Mouse (Mus musculus) lung, embryonic 14.5 days (tissue): ENCODE data around the gene Zdhhc12. TPM values are rescaled to one million over a fixed set of nuclear protein-coding genes. Genes with fewer than 3 reads are reported as not detected.
"Not testable (repeated sequence)": the region's sequence is repeated elsewhere in the genome, so short reads cannot be mapped to it uniquely, and the experiment has no call there.

Source experiments
- ATAC-seq: fragments of 200-750 bp; cut with Nextera tagmentation; 2 replicates; pipeline ENCODE4 v1.8.0; 2017; ENCODE audit warnings: mild to moderate bottlenecking, moderate TSS enrichment, moderate library complexity; ENCODE audit not compliant: insufficient read depth
- DNase-seq: peaks from one replicate; pipeline ENCODE4 v3.0.0-alpha.2; 2015
- H3K27ac ChIP-seq: fragments of 300-500 bp; sonication (generic); 2 replicates; pipeline ENCODE4 v1.5.1; 2014; ENCODE audit warnings: low read depth, mild to moderate bottlenecking, moderate library complexity
- H3K27me3 ChIP-seq: fragments of 300-500 bp; sonication (generic); 2 replicates; pipeline ENCODE4 v1.6.1; 2014; ENCODE audit warnings: low read length, control low read depth; ENCODE audit not compliant: insufficient read depth
- H3K36me3 ChIP-seq: fragments of 300-500 bp; sonication (generic); 2 replicates; pipeline ENCODE4 v1.6.1; 2014; ENCODE audit warnings: control low read depth; ENCODE audit not compliant: insufficient read depth
- H3K4me1 ChIP-seq: fragments of 300-500 bp; sonication (generic); 2 replicates; pipeline ENCODE4 v1.6.1; 2014; ENCODE audit warnings: antibody characterized with exemption, control low read depth; ENCODE audit not compliant: insufficient read depth
- H3K4me2 ChIP-seq: fragments of 300-500 bp; sonication (generic); 2 replicates; pipeline ENCODE4 v1.6.1; 2014; ENCODE audit warnings: mild to moderate bottlenecking
- H3K4me3 ChIP-seq: fragments of 300-500 bp; sonication (generic); 2 replicates; pipeline ENCODE4 v1.5.1; 2014; ENCODE audit warnings: low read depth, low read length
- H3K9ac ChIP-seq: fragments of 300-500 bp; sonication (generic); 2 replicates; pipeline ENCODE4 v1.6.1; 2014
- H3K9me3 ChIP-seq: fragments of 300-500 bp; sonication (generic); 2 replicates; pipeline ENCODE4 v1.6.1; 2016; ENCODE audit warnings: low read depth, low read length, control low read depth
- CTCF ChIP-seq: IDR thresholded peaks from 2 replicates; pipeline ENCODE4 v1.5.1; 2016; ENCODE audit warnings: antibody characterized with exemption, low read depth
- WGBS: fragments of 180-500 bp; shearing (Covaris S2); extraction: QIAGEN DNeasy Blood & Tissue Kit; methylation state at CpG from one replicate; pipeline ENCODE4 v1.1.7; 2014; 5-methylcytosine and 5-hydroxymethylcytosine counted together
- polyA plus RNA-seq: library from polyadenylated mRNA; unstranded; fragments of >200 nt; fragmentation: Nextera tagmentation; extraction: Ambion mirVana; gene quantifications from 2 replicates; pipeline ENCODE4 v1.2.1, GENCODE M21; 2014

Gene Zdhhc12
- 28.5 and 31.5 TPM in 2 replicates for polyA plus RNA-seq

DNA sequence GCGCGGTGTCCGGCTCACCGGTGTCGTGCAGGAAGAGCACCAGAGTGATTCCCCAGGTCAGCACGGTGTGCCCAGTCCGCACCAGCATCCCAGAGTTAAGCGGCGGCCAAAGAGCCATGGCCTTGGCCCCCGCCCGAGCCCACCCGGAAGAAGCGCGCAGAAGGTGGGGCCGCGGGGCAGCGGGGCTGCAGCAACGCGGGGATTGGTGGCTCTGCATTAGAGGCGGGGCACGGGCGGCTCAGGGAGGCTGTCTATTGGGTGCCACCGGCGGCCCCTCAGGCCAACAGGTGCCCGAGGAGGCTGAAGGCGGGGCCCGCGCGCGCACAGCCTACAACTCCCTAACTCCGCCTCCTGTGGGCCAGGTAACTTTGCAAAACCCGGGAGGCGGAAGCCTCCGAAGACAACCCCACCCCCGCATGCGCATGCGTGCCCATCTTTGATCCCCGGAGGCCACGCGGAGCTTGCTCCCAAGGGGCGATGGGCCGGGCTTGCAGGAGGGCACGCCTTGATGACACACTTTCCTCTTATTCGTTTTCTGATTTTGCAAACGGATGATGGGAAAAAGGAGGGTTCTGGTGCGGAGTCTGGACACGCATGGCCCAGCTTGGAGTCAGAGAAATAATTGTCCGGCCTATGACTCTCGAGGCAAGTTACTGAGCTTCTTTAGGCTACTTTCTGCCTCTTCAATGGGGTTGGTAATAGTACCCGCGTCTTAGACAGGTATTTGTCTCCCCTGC is at the start of gene Zdhhc12:
Gene Zdhhc12, minus strand, starts transcription at position 178 of the 737 bp plus-strand sequence.
- peaks cover 8% of the 10 kb centered on the region; the same call in 1 of the 2 replicates for H3K4me1 ChIP-seq
- peak; percentile 96 for ATAC-seq
- peak within 1 kb of the TSS; percentile 69 for H3K9ac ChIP-seq
- peak within 1 kb of the TSS; percentile 69 for H3K4me3 ChIP-seq
- peak; percentile 98 for DNase-seq
- peaks cover 24% of the 10 kb centered on the region; the same call in 1 of the 2 replicates for H3K36me3 ChIP-seq
- TF ChIP-seq CTCF: no peak
- H3K27me3 ChIP-seq: no peaks in the 10 kb centered on the region
- peak within 1 kb of the TSS; percentile 66 for H3K27ac ChIP-seq
- no peaks in the 10 kb centered on the region for H3K9me3 ChIP-seq
- H3K4me2 ChIP-seq: peak within 1 kb of the TSS; percentile 92
- WGBS: under 1% methylated on average over 51 of the region's 51 CpGs

DNA sequence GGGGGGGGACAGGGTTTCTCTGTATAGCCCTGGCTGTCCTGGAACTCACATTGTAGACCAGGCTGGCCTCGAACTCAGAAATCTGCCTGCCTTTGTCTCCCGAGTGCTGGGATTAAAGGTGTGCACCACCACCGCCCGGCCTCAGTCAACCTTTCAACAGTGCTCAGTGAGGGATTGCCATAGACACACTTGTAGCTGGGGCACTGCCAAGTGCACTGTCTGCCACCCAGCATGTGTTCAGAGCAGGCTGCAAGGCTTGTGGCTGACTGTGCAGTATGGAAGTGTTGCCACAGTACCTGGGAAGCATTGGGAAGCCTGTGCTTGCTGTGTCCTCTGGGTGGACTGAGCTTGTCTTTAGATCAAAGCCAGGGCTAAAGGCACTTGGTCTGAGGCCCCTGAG is 46.6 kb upstream of the Zdhhc12 start:
- H3K9me3 ChIP-seq, H3K4me1 ChIP-seq, H3K27ac ChIP-seq, H3K4me2 ChIP-seq, H3K9ac ChIP-seq, H3K4me3 ChIP-seq, H3K27me3 ChIP-seq, ATAC-seq, DNase-seq: not testable (repeated sequence)
- peaks cover 88% of the 10 kb centered on the region for H3K36me3 ChIP-seq
- 90% methylated on average over 4 of the region's 4 CpGs for WGBS

DNA sequence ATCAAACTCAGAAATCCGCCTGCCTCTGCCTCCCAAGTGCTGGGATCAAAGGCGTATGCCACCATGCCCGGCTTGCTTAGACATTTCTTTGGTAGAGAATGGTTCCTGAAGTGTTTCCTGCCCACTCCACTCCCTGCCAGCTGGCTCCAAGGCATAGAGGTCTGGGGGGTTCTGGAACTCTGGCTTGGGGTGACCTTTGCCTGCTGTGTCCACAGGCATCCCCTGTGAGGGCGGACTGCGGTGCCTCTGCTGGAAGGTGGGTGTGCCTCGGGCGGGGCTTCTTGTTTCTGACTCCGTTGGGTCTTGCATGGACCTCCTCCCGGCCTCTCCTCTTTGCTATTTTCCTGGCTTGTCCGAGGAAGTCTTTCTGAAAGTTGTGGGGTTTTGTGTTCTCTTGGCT is 43.0 kb upstream of the Zdhhc12 start:
- no peak for ATAC-seq
- no peak overlapping the region for H3K4me3 ChIP-seq
- 85% methylated on average over 10 of the region's 10 CpGs for WGBS
- H3K9ac ChIP-seq: no peak overlapping the region
- peaks cover 5% of the 10 kb centered on the region; the same call in 1 of the 2 replicates for H3K4me1 ChIP-seq
- no peaks in the 10 kb centered on the region for H3K27me3 ChIP-seq
- no peaks in the 10 kb centered on the region for H3K9me3 ChIP-seq
- no peak for TF ChIP-seq CTCF
- no peak for DNase-seq
- no peak overlapping the region for H3K4me2 ChIP-seq
- H3K36me3 ChIP-seq: peaks cover 54% of the 10 kb centered on the region
- no peak overlapping the region for H3K27ac ChIP-seq

DNA sequence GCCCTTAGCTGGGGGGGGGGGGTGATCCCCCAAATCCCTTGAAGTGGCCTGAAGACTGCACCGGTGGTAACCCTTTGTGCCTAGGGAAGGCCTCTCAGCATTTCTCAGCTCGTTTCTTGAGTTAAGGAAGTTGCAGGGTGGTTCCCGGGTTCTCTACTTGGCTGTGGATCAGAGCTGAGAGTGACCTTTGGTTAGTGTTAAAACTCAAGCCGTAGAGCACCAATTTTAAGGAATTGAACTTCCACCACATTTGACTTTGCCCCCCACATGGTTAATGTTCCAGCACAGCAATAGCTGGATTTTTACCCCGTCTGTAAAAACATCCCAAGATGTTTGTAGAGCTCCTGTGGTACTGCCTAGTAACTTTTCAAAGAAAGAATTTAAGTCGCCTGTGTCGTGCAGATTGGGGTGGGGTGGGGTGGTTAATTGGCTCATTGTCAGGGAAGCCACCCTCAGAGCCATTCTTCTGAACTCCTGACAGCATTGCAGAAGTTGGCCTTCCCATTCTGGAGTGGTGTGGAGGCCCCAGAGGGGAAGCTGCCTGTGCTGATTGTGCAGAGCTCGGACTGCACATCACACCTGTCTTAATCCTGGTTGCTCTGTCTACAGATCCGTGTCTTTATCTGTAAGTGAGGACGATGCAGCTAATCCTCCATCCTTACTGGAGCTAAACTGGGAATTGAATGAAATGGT is 41.6 kb upstream of the Zdhhc12 start:
- WGBS: 67% methylated on average over 10 of the region's 10 CpGs
- Histone ChIP-seq H3K4me2 (peak overlapping the region; percentile 67), H3K36me3 (peaks cover 40% of the 10 kb centered on the region), H3K4me1 (peaks cover 5% of the 10 kb centered on the region; the same call in 1 of the 2 replicates), H3K9ac (peak overlapping the region; percentile 71), H3K4me3 (peak overlapping the region; percentile 66), H3K27me3 (no peaks in the 10 kb centered on the region), H3K27ac (no peak overlapping the region), H3K9me3 (no peaks in the 10 kb centered on the region)
- DNase-seq (no peak), ATAC-seq (no peak)
- no peak for TF ChIP-seq CTCF

DNA sequence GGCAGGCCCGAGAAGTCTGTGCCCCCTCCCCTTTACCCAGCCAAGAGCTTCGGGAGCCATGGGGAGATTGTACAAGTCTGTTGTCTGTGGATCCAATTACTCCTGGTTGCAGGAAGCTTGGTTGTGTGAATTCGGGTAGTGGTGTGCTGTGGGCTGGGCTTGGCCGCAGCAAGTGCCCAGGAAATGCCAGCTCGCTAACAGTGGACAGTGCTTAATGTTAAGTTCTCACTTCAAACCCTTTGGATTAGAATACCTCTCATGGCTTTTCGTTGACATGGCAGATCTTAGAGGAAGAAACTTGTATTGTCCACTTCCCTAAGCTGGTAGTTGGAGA is 40.9 kb upstream of the Zdhhc12 start:
- no peak for ATAC-seq
- peak overlapping the region; percentile 71 for H3K9ac ChIP-seq
- peaks cover 5% of the 10 kb centered on the region; the same call in 1 of the 2 replicates for H3K4me1 ChIP-seq
- no peak for DNase-seq
- H3K4me2 ChIP-seq: peak overlapping the region; percentile 67
- H3K27ac ChIP-seq: peak overlapping the region; percentile 83; the same call in 1 of the 2 replicates
- peak overlapping the region; percentile 66 for H3K4me3 ChIP-seq
- H3K9me3 ChIP-seq: no peaks in the 10 kb centered on the region
- WGBS: 14% methylated on average over 6 of the region's 6 CpGs
- H3K27me3 ChIP-seq: no peaks in the 10 kb centered on the region
- no peak for TF ChIP-seq CTCF
- peaks cover 35% of the 10 kb centered on the region for H3K36me3 ChIP-seq

GRCm38 (mm10) chr2:30133613-30134377 is 40.3 kb upstream of the Zdhhc12 start, which contains the start of gene Tbc1d13:
Gene Tbc1d13, plus strand, starts transcription at chr2:30133746.
- DNase-seq: peak; percentile 98
- no peak for TF ChIP-seq CTCF
- Histone ChIP-seq H3K4me2 (peak within 1 kb of the TSS; percentile 67), H3K4me3 (peak within 1 kb of the TSS; percentile 66), H3K9me3 (no peaks in the 10 kb centered on the region), H3K9ac (peak within 1 kb of the TSS; percentile 71), H3K4me1 (peaks cover 5% of the 10 kb centered on the region; the same call in 1 of the 2 replicates), H3K27me3 (no peaks in the 10 kb centered on the region), H3K36me3 (peaks cover 31% of the 10 kb centered on the region), H3K27ac (peak within 1 kb of the TSS; percentile 83)
- peak; percentile 95 for ATAC-seq
- WGBS: under 1% methylated on average over 46 of the region's 46 CpGs
